Mouse (Mus musculus): ENCODE results near the gene Odf4. TPM values are rescaled to one million over a fixed set of nuclear protein-coding genes. Genes with fewer than 3 reads are reported as not detected.

The Odf4 gene
- polyA plus RNA-seq, 2 experiments, result not detected

- Histone ChIP-seq H3K9ac (replicated peaks) (no peak overlapping the region), H3K4me3 (ENCODE audit: insufficient read depth in 1 of 2, low read depth in 2 of 2, low read length in 2 of 2) (no peak overlapping the region), H3K36me3 (replicated peaks; ENCODE audit: control insufficient read depth, insufficient read depth, low read depth) (peaks cover 3% of the 10 kb centered on the region), H3K9me3 (ENCODE audit: control insufficient read depth, low read length) (no peaks in the 10 kb centered on the region), H3K27me3 (ENCODE audit: control insufficient read depth, insufficient read depth, low read length) (no peaks in the 10 kb centered on the region), H3K4me1 (replicated peaks; ENCODE audit: control insufficient read depth in 2 of 2, insufficient read depth in 2 of 2, low read length in 1 of 2) (peaks cover 30 to 40% of the 10 kb centered on the region in 2 experiments), H3K27ac (no peak overlapping the region), H3K4me2 (ENCODE audit: low read depth) (no peak overlapping the region)
- ATAC-seq (ENCODE audit: insufficient read depth) (no peak), DNase-seq (ENCODE audit: low read depth in 3 of 3, low spot score in 3 of 3) (no peak)
- TF ChIP-seq EP300 (IDR thresholded peaks at IDR 0.05; ENCODE audit: low read depth), result no peak
- no peak for TF ChIP-seq CTCF (IDR thresholded peaks at IDR 0.05; ENCODE audit: low read depth)
- 55% methylated on average over 6 of the region's 6 CpGs for WGBS (ENCODE audit: insufficient replicate concordance)
Measured at GRCm38 (mm10) chr11:68897838-68898237, 29.0 kb downstream of the Odf4 start.

GRCm38 (mm10) chr11:68897120-68897519 lies 29.8 kb downstream of the Odf4 start:
- Histone ChIP-seq H3K9me3 (ENCODE audit: control insufficient read depth, low read length) (no peaks in the 10 kb centered on the region), H3K4me2 (ENCODE audit: low read depth) (no peak overlapping the region), H3K27me3 (ENCODE audit: control insufficient read depth, insufficient read depth, low read length) (no peaks in the 10 kb centered on the region), H3K9ac (replicated peaks) (no peak overlapping the region), H3K4me3 (ENCODE audit: insufficient read depth in 1 of 2, low read depth in 2 of 2, low read length in 2 of 2) (no peak overlapping the region), H3K4me1 (replicated peaks; ENCODE audit: control insufficient read depth in 2 of 2, insufficient read depth in 2 of 2, low read length in 1 of 2) (peaks cover 32 to 45% of the 10 kb centered on the region in 2 experiments), H3K36me3 (replicated peaks; ENCODE audit: control insufficient read depth, insufficient read depth, low read depth) (no peaks in the 10 kb centered on the region), H3K27ac (peak overlapping the region; percentile 79)
- DNase-seq (ENCODE audit: low read depth in 3 of 3, low spot score in 3 of 3) (no peak), ATAC-seq (ENCODE audit: insufficient read depth) (no peak)
- 61% methylated on average over 4 of the region's 4 CpGs for WGBS (ENCODE audit: insufficient replicate concordance)
- TF ChIP-seq EP300 (IDR thresholded peaks at IDR 0.05; ENCODE audit: low read depth), result no peak
- peak; percentile 91 for TF ChIP-seq CTCF (IDR thresholded peaks at IDR 0.05; ENCODE audit: low read depth)

GRCm38 (mm10) chr11:68896247-68896646 lies 30.6 kb downstream of the Odf4 start:
- Histone ChIP-seq H3K4me3 (ENCODE audit: insufficient read depth in 1 of 2, low read depth in 2 of 2, low read length in 2 of 2) (no peak overlapping the region), H3K27ac (peak overlapping the region; percentile 79), H3K27me3 (ENCODE audit: control insufficient read depth, insufficient read depth, low read length) (no peaks in the 10 kb centered on the region), H3K4me1 (replicated peaks; ENCODE audit: control insufficient read depth in 2 of 2, insufficient read depth in 2 of 2, low read length in 1 of 2) (peaks cover 32 to 47% of the 10 kb centered on the region in 2 experiments), H3K4me2 (ENCODE audit: low read depth) (peak overlapping the region; percentile 40), H3K9me3 (ENCODE audit: control insufficient read depth, low read length) (no peaks in the 10 kb centered on the region), H3K36me3 (replicated peaks; ENCODE audit: control insufficient read depth, insufficient read depth, low read depth) (no peaks in the 10 kb centered on the region), H3K9ac (replicated peaks) (no peak overlapping the region)
- TF ChIP-seq EP300 (IDR thresholded peaks at IDR 0.05; ENCODE audit: low read depth) (peak; percentile 47; the same call in 1 of the 2 replicates), CTCF (IDR thresholded peaks at IDR 0.05; ENCODE audit: low read depth) (no peak)
- DNase-seq (ENCODE audit: low read depth in 3 of 3, low spot score in 3 of 3) (no peak), ATAC-seq (ENCODE audit: insufficient read depth) (peak; percentile 77)
- WGBS (ENCODE audit: insufficient replicate concordance), result 34% methylated on average over 5 of the region's 5 CpGs

- DNase-seq (ENCODE audit: low read depth in 3 of 3, low spot score in 3 of 3), result no peak
Measured at GRCm38 (mm10) chr11:68893911-68894464, 32.9 kb downstream of the Odf4 start.

GRCm38 (mm10) chr11:68892233-68892832 lies 34.5 kb downstream of the Odf4 start:
- H3K27ac ChIP-seq, result no peak overlapping the region
- peaks cover 17 to 26% of the 10 kb centered on the region in 2 experiments for H3K4me1 ChIP-seq (replicated peaks; ENCODE audit: control insufficient read depth in 2 of 2, insufficient read depth in 2 of 2, low read length in 1 of 2)
- H3K9ac ChIP-seq (replicated peaks), result no peak overlapping the region

More at GRCm38 (mm10) chr11:68893911-68894464, 32.9 kb downstream of the Odf4 start:
- TF ChIP-seq CTCF (IDR thresholded peaks at IDR 0.05; ENCODE audit: low read depth), result no peak
- TF ChIP-seq EP300 (IDR thresholded peaks at IDR 0.05; ENCODE audit: low read depth), result no peak
- no peak for ATAC-seq (ENCODE audit: insufficient read depth)
- Histone ChIP-seq H3K4me3 (ENCODE audit: insufficient read depth in 1 of 2, low read depth in 2 of 2, low read length in 2 of 2) (no peak overlapping the region), H3K4me1 (replicated peaks; ENCODE audit: control insufficient read depth in 2 of 2, insufficient read depth in 2 of 2, low read length in 1 of 2) (peaks cover 24 to 40% of the 10 kb centered on the region in 2 experiments), H3K27me3 (ENCODE audit: control insufficient read depth, insufficient read depth, low read length) (no peaks in the 10 kb centered on the region), H3K4me2 (ENCODE audit: low read depth) (no peak overlapping the region), H3K9me3 (ENCODE audit: control insufficient read depth, low read length) (no peaks in the 10 kb centered on the region), H3K36me3 (replicated peaks; ENCODE audit: control insufficient read depth, insufficient read depth, low read depth) (no peaks in the 10 kb centered on the region), H3K9ac (replicated peaks) (no peak overlapping the region), H3K27ac (no peak overlapping the region)
- WGBS (ENCODE audit: insufficient replicate concordance), result 67% methylated on average over 12 of the region's 12 CpGs

More at GRCm38 (mm10) chr11:68892233-68892832, 34.5 kb downstream of the Odf4 start:
- 22% methylated on average over 15 of the region's 15 CpGs for WGBS (ENCODE audit: insufficient replicate concordance)
- H3K4me3 ChIP-seq (ENCODE audit: insufficient read depth in 1 of 2, low read depth in 2 of 2, low read length in 2 of 2), result no peak overlapping the region
- ATAC-seq (ENCODE audit: insufficient read depth), result no peak
- H3K4me2 ChIP-seq (ENCODE audit: low read depth), result peak overlapping the region; percentile 7
- no peak for DNase-seq (ENCODE audit: low read depth in 3 of 3, low spot score in 3 of 3)
- no peaks in the 10 kb centered on the region for H3K36me3 ChIP-seq (replicated peaks; ENCODE audit: control insufficient read depth, insufficient read depth, low read depth)
- H3K27me3 ChIP-seq (ENCODE audit: control insufficient read depth, insufficient read depth, low read length), result no peaks in the 10 kb centered on the region
- H3K9me3 ChIP-seq (ENCODE audit: control insufficient read depth, low read length), result no peaks in the 10 kb centered on the region
- no peak for TF ChIP-seq EP300 (IDR thresholded peaks at IDR 0.05; ENCODE audit: low read depth)
- no peak for TF ChIP-seq CTCF (IDR thresholded peaks at IDR 0.05; ENCODE audit: low read depth)

Measured in liver, embryonic 14.5 days (tissue).